Mouse (Mus musculus) cortical plate, adult 2 months (tissue): Measurements from ENCODE around the gene Camta1. TPM values are rescaled to one million over a fixed set of nuclear protein-coding genes. Genes with fewer than 3 reads are reported as not detected.
A peak's percentile ranks its signal among the peaks of the same experiment; 100 is the strongest.

Experiments used
- H3K27ac ChIP-seq: fragments of 200-500 bp; 2 replicates; pipeline ENCODE4 v1.5.1; 2012; ENCODE audit warnings: low read length, control low read depth, inconsistent platforms; ENCODE audit not compliant: insufficient read depth
- H3K4me1 ChIP-seq: fragments of 200-500 bp; 2 replicates; pipeline ENCODE4 v1.6.1; 2011; ENCODE audit warnings: low read length; ENCODE audit not compliant: control insufficient read depth, insufficient read depth
- H3K4me3 ChIP-seq: fragments of 200-500 bp; 2 replicates; pipeline ENCODE4 v1.5.1; 2011; ENCODE audit warnings: mild to moderate bottlenecking, low read length, control low read depth; ENCODE audit not compliant: insufficient read depth
- CTCF ChIP-seq: fragments of 200-500 bp; IDR thresholded peaks from 2 replicates; pipeline ENCODE4 v1.5.1; 2011; ENCODE audit warnings: mild to moderate bottlenecking, control low read depth, low read length; ENCODE audit not compliant: insufficient read depth; ENCODE audit errors: extremely low read depth
- POLR2A ChIP-seq: fragments of 200-500 bp; IDR thresholded peaks from 2 replicates; pipeline ENCODE4 v1.6.1; 2011; ENCODE audit warnings: mild to moderate bottlenecking, low read length, control low read depth; ENCODE audit not compliant: insufficient read depth; ENCODE audit errors: extremely low read depth
- polyA plus RNA-seq: library from polyadenylated mRNA; depleted of rRNA; stranded (reverse); fragments of >200 nt; gene quantifications from 2 replicates; pipeline ENCODE4 v1.2.3, GENCODE M21; 2012

The Camta1 gene
- polyA plus RNA-seq, 1 experiment, result 111 TPM

GRCm38 (mm10) chr4:150964635-150965554 lies 896.8 kb downstream of the Camta1 start:
- H3K27ac ChIP-seq, result no peak overlapping the region
- no peaks in the 10 kb centered on the region for H3K4me1 ChIP-seq
- H3K4me3 ChIP-seq, result no peak overlapping the region
- peak; percentile 92 for TF ChIP-seq CTCF
- no peak for TF ChIP-seq POLR2A

DNA sequence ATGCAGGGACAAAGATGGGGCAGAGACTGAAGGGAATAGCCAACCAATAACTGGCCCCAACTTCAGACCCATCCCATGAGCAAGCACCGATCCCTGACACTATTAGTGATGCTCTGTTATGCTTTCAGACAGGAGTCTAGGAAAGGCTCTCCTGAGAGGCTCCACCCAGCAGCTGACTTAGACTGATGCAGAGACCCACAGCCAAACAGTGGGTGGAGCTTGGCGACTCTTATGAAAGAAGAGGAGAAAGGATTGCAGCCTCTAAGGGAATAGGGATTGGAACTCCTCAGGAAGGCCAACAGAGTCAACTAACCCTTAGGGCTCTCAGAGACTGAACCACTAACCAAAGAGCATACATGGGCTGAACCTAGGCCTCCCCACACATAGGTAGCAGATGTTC lies 898.0 kb downstream of the Camta1 start:
- H3K4me1 ChIP-seq, result no peaks in the 10 kb centered on the region
- no peak overlapping the region for H3K4me3 ChIP-seq
- TF ChIP-seq POLR2A, result no peak
- TF ChIP-seq CTCF, result no peak
- H3K27ac ChIP-seq, result no peak overlapping the region

DNA sequence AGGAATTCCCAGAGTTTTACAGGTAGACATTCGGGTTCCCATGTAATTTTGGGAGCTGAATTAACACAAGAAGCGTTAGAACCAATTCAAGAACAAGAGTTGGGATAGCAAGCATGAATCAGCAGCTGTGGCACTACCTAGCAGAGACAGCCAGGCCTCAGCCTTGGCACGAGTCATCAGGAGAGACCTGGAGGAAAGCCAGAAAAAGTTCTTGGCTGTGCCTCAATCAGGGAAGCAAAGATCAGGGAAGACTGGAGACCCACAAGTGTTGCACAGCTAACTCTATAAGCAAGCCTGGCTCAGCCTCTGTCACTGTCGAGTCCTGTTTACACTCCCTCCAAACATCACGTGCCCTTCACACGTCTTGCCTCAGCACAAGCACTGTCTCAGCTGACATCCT lies 899.4 kb downstream of the Camta1 start:
- no peak overlapping the region for H3K4me3 ChIP-seq
- no peaks in the 10 kb centered on the region for H3K4me1 ChIP-seq
- no peak for TF ChIP-seq POLR2A
- TF ChIP-seq CTCF, result no peak
- no peak overlapping the region for H3K27ac ChIP-seq

DNA sequence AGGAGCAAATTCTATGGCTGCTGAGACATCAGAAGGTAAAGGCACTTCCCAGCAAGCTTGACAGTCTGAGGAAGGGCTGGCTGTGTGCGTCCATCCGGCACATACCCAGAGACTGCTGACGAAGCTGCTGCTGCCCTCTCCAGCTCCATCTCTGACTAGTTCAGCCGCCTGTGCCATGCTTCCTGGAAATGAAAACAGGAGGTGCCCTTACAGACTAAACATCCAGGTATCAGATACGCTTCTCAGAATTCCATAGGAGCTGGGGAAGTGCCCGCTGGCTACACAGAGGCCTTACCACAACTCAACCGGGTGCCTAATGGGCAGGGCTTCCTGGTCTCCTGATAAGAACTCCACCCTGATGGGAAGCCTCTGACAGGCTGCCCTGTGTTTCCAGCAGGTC lies 903.1 kb downstream of the Camta1 start:
- peaks cover 1% of the 10 kb centered on the region; the same call in 1 of the 2 replicates for H3K4me1 ChIP-seq
- no peak for TF ChIP-seq CTCF
- TF ChIP-seq POLR2A, result no peak
- no peak overlapping the region for H3K27ac ChIP-seq
- H3K4me3 ChIP-seq, result no peak overlapping the region

DNA sequence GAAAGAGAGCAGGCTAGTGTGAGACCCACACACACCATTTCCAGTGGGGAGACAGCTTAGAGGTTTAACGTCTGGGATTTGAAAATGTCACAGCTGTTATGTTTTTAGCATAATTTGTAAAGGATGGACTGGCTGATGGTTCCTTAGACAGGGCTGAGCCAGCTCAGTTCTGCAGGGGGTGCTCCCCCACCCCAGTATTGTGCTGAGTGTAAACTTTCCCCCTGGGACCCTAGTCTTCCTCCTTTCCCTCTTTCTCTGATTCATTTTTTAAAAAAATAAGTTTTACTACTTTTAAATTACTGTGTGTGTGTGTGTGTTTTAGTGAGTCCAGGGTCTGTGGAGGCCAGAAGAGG lies 904.6 kb downstream of the Camta1 start:
- Histone ChIP-seq H3K27ac (no peak overlapping the region), H3K4me1 (peaks cover 1% of the 10 kb centered on the region; the same call in 1 of the 2 replicates), H3K4me3 (no peak overlapping the region)
- no peak for TF ChIP-seq POLR2A
- no peak for TF ChIP-seq CTCF

DNA sequence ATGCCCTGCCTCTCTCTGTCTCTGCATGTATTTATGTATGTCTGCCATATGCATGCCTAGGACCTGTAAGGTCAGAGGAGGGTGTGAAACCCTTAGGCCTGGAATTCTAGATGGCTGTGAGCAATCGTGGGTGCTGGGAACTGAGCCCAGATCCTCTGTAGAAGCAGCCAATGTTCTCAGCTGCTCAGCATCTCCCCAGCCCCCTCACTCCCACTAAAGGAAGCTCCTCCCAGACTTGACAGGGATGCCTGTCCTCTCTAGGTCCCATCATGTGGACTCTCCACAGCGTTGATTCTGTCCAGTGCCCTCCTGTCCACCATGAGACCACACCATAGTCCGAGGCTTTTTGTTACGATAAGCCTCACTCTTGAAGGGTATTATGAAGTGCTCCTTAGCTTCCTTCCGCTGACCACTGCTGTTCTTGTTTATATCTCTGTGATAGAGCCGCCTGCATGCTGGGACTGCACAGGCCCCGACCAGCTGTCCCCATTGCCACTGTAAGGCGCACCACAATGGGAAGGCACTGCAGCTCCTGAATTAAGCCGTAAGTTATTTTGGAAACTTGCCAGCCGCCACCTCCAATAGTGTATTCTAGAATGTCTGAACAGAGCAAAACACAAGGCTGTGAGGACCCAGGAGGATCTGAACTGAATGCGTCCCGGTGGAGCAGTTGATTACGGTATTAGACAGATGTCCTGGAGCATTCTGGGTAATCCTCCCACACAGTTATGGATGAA lies 905.1 kb downstream of the Camta1 start:
- Histone ChIP-seq H3K4me3 (no peak overlapping the region), H3K4me1 (peaks cover 1% of the 10 kb centered on the region; the same call in 1 of the 2 replicates), H3K27ac (no peak overlapping the region)
- no peak for TF ChIP-seq CTCF
- TF ChIP-seq POLR2A, result no peak

DNA sequence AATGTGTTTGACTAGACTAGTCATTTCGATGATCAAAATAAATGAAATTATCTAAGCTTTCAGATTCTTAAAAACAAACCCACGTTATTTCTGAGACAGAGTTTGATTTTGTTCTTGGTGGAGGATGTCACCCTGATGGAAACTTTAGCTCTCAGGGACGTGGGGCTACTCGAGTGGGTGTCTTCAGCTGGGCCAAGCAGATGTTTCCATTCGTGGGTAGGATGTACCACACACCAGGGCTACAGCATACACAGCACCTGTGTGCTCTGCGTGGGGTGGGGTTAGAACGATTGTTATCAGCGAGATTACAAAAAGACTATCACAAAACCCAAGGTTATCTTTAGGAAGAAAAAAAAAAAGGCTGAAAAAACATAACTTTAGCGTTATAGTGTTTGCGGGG lies 910.7 kb downstream of the Camta1 start:
- TF ChIP-seq CTCF (no peak), POLR2A (no peak)
- no peak overlapping the region for H3K4me3 ChIP-seq
- no peaks in the 10 kb centered on the region for H3K4me1 ChIP-seq
- no peak overlapping the region for H3K27ac ChIP-seq

DNA sequence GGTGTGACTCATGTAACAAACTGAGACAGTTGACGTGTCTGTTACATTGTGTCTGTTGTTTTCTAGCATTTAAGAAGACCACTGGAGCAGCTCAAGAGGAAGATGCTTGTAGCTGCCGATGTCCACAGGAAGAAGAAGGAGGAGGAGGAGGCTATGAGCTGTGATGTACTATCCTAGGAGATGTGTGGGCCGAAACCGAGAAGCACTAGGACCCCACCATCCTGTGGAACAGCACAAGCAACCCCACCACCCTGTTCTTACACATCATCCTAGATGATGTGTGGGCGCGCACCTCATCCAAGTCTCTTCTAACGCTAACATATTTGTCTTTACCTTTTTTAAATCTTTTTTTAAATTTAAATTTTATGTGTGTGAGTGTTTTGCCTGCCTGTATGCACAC lies 917.0 kb downstream of the Camta1 start:
- Histone ChIP-seq H3K4me1 (peaks cover 1% of the 10 kb centered on the region; the same call in 1 of the 2 replicates), H3K4me3 (no peak overlapping the region), H3K27ac (no peak overlapping the region)
- TF ChIP-seq CTCF (no peak), POLR2A (no peak)

GRCm38 (mm10) chr4:150939991-150940651 lies 921.6 kb downstream of the Camta1 start:
- peak overlapping the region; percentile 53; the same call in 1 of the 2 replicates for H3K27ac ChIP-seq

More at GRCm38 (mm10) chr4:150939991-150940651, 921.6 kb downstream of the Camta1 start:
- Histone ChIP-seq H3K4me3 (no peak overlapping the region), H3K4me1 (peaks cover 6% of the 10 kb centered on the region)
- TF ChIP-seq POLR2A (no peak), CTCF (no peak)
